Mouse (Mus musculus) urinary bladder, postnatal 10 days (tissue): ENCODE results near the gene Adamts9.

ENCODE experiments used
- DNase-seq: peaks from one replicate; pipeline ENCODE4 v3.0.0; 2022; ENCODE audit warnings: low spot score

The Adamts9 gene

GRCm38 (mm10) chr6:92943057-92943781 lies at the start of gene Adamts9:
TSS of gene Adamts9 (minus strand) at chr6:92943492.
- peak; percentile 44 for DNase-seq

GRCm38 (mm10) chr6:92991616-92992015 lies 48.3 kb upstream of the Adamts9 start:
- no peak for DNase-seq

- no peak for DNase-seq
These were observed 45.3 kb upstream of the Adamts9 start for GRCm38 (mm10) chr6:92988620-92988998.

GRCm38 (mm10) chr6:92987846-92988619 lies 44.7 kb upstream of the Adamts9 start:
- no peak for DNase-seq

GRCm38 (mm10) chr6:92987366-92987765 lies 44.1 kb upstream of the Adamts9 start:
- no peak for DNase-seq

- no peak for DNase-seq
These were observed 40.1 kb upstream of the Adamts9 start for GRCm38 (mm10) chr6:92983421-92983820.

- DNase-seq = no peak
These were observed 38.3 kb upstream of the Adamts9 start for GRCm38 (mm10) chr6:92981451-92982186.

- DNase-seq = no peak
These were observed 30.0 kb upstream of the Adamts9 start for GRCm38 (mm10) chr6:92973340-92973739.

- DNase-seq = no peak
These were observed 25.4 kb upstream of the Adamts9 start for GRCm38 (mm10) chr6:92968718-92969117.

- DNase-seq = no peak
These were observed 24.9 kb upstream of the Adamts9 start for GRCm38 (mm10) chr6:92968216-92968615.

- DNase-seq = no peak
These were observed 19.7 kb upstream of the Adamts9 start for GRCm38 (mm10) chr6:92962966-92963365.

- no peak for DNase-seq
These were observed 17.7 kb upstream of the Adamts9 start for GRCm38 (mm10) chr6:92960997-92961396.

GRCm38 (mm10) chr6:92959416-92959815 lies 16.1 kb upstream of the Adamts9 start:
- no peak for DNase-seq

- no peak for DNase-seq
These were observed 4.2 kb upstream of the Adamts9 start for GRCm38 (mm10) chr6:92947337-92948042.

GRCm38 (mm10) chr6:92944711-92945110 lies 1.4 kb upstream of the Adamts9 start:
- DNase-seq = no peak

- no peak for DNase-seq
These were observed 875 bp upstream of the Adamts9 start for GRCm38 (mm10) chr6:92944048-92944685.

GRCm38 (mm10) chr6:92941756-92942420 lies 1.4 kb downstream of the Adamts9 start:
- DNase-seq = no peak

GRCm38 (mm10) chr6:92941281-92941731 lies 2.0 kb downstream of the Adamts9 start:
- DNase-seq = peak; percentile 57

GRCm38 (mm10) chr6:92940191-92941131 lies 2.8 kb downstream of the Adamts9 start:
- DNase-seq = no peak

GRCm38 (mm10) chr6:92928261-92928660 lies 15.0 kb downstream of the Adamts9 start:
- no peak for DNase-seq
